Mouse (Mus musculus): ENCODE results near the gene Hcfc2.

The Hcfc2 gene

DNA sequence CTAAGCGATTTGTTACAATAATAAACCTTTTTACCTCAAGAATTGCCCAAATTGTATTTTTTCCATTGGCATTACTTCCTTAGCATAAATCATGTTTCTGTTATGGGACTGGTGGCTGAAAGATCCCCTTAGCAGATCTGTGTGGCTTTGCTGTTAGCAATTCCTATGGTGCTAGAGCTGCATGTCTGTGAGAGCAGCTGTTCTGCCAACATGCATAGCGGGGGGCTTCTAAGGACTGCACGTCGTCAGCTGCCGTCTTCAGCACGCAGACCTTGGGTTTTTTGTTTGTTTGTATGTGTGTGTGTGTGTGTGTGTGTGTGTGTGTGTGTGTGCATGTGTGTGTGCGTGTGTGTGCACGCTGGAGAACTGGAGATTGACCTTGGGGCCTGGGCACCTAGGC, 45.4 kb downstream of the Hcfc2 start:
- DNase-seq (ENCODE audit: low read depth, low spot score) = no peak

DNA sequence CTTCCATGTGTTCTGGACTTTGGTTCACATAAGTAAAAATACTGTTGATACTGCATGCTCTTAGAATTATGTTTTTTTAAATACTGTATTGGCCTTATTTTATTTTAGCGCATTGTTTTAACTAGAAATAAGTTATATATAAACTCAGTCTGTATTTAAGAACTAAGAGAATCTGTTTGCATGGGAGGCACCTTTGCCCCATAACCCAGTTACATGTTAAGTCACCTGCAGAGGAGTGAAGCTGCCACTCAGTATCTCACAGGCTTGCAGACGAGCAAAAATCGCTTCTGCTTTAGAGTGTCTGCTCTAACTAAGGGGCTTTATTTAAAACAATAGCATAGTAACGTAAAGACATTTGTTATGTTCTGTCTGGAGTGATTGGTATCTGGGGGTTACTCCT, 45.9 kb downstream of the Hcfc2 start:
- DNase-seq (ENCODE audit: low read depth, low spot score) = no peak

DNA sequence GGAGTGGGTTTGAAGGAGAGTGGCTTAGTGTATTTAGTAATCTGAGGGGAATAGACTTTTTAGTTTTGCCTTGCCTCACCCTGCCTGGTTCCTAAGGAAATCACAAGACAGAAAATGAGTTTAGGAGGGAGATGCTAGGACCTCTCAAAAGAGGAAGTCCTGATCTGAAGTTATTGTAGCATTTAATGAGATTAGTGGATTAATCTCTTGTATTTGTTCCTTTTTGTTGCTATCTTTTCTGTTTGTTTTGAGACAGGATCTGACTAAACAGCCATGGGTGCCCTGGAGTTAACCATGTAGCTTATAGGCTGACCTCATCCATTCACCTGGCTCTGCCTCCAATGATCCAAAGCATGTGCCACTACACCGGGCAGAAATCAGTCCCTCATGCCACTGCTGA, 46.6 kb downstream of the Hcfc2 start:
- DNase-seq (ENCODE audit: low read depth, low spot score) = no peak

DNA sequence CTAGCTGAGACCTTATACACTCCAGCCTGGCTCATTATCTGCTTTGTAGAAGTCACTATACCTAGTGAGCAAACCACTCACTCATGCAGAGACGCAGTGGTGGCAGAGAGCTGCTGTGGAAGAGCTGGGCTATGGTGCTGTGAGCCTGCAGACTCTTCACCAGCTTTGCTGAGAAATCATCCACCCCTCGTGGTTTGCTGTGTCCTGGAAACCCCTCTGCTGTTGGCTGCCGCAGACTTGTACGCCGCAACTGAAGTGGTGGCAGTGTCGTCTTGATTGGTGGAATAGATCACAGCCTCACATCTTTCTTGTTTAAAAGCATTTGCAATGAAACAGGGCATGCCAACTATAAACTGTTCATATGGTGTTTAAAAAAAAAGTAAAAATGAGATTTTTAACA, 48.3 kb downstream of the Hcfc2 start:
- no peak for DNase-seq (ENCODE audit: low read depth, low spot score)

DNA sequence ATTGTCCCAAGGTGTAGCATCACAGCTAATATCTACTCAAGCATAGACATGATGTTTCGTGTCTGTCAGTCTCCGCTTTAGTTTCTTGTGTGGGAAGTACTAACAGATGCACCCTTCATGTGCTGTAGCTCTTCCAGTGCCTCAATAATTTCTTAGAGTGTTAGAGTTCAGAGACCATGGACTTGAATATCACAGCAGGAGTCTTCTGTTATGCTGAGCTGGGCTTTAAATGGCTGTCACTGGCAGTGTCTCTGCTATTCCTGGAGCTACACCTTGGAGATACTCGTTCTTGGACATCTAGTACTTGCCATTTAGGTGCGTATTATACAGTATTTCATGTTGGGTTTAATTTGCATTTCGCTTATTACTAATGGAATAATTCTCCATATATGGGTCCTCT, 49.3 kb downstream of the Hcfc2 start:
- no peak for DNase-seq (ENCODE audit: low read depth, low spot score)

DNA sequence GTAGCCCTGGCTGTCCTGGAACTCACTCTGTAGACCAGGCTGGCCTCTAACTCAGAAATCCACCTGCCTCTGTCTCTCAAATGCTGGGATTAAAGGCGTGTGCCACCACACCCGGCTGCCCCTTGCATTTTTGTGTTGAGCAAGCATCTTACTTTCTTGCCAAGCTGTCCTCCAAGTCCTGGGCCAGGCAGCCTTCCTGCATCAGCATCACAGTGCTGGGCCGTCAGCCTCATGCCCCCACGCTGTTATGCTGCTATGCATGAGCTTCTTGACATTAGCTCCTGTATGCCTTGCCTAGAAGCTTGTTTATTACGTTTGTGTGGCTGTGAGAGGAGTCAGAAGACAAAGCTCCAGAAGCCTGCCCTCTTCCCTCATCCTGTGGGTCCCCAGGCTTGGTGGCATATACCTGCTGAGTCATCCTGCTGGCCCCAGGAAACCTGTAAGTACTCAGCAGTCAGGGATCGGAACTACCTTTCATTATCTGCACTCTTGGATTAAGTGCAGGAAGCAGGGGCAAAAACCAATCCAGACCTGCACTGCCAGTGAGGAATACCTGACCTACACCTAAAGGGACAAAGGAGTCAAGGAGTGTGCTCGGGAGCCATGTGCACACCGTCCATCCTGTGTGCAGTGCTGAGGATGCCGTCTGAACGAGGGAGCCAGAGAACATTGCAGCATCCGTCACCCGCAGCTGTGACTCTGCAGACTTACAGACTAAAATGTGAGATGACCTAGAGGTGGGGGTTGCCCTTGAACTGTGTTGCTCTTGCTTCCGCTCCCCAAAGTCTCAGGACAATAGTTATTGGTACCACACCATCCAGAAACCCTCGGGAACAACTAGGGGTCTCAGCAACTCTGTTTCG, 51.3 kb downstream of the Hcfc2 start:
- no peak for DNase-seq (ENCODE audit: low read depth, low spot score)

DNA sequence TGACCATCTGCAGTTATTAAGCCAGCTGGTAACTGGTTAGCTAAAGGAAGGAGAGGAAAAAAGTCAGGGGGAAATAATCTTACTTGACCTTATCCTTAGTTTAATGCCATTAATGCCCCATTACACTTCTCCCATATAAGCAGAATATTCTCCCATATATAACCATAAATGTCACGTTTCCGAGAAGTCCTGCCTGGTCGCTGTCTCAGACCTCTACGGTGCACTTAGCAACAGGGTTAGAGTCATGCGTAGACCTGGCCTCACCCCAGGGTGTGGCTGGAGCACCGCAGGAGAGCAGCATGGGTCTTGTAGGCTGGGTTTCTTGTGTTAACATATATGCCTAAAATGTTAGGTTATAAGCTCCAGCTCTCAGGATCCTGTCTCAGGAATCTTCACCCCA, 54.8 kb downstream of the Hcfc2 start:
- no peak for DNase-seq (ENCODE audit: low read depth, low spot score)

DNA sequence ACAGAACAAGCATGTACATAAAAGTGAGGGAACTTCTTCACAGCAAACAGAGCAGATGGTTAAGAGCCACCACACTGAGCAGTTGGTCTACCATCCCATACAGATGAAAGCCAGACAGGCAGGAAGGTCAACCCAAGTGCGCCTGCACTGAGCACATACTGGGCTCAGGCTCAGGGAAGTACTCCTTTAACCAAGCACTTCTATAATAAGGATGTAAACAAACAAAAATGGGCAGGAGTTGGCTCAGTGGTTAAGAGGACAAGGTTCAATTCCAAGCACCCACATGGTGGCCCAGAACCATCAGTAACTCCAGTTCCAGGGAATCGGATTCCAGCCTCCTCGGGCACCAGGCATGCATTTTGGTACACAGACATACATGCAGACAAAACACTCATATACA, 57.0 kb downstream of the Hcfc2 start:
- DNase-seq (ENCODE audit: low read depth, low spot score) = no peak

DNA sequence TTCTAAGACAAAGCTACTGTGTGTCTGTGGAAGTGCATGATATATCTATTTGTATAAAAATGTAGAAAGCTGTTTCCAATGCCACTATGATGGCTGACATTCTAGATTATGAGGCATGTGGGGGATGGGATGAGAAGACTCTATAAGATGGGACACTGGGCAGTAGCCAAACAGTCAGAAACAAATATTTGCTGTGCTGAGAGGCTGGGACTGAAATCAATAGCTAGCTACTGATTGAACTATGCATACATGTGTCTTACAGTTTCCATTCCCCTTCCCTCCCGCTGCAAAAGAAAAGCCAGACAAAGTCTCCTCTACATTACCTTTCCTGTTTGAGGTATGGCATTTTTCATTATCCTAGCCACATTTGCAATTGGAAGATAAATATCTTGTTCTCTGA, 58.7 kb downstream of the Hcfc2 start:
- DNase-seq (ENCODE audit: low read depth, low spot score) = no peak

DNA sequence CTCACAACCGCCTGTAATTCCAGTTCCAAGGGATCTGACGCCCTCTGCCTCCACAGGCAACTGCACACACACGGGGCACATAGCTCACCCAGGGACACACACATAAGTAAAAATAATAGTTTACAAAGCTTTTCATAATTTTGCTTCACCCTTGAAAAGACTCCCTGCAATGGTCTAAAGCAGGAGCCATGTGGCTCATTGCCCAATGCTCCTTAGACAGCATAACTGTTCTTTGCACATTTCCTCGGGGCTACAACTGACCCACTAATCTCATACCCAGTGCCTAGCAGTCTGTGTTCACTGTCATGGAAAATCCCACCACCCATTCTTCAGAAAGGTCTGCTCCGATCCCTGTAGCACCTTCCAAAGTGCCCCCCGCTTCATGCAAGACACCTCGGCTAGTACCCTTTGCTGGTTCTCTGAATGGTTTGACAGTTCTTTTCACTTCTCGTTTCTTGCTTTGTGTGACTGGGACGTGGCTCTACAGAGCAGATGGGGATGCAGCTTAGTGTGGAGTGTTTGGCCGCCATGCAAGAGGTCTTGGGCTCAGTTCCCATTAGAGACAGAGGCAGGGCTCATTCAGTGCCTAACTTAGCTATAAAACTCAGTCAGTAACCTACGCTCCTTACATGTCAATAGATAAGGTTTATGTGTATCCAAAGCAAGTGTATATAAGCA, 59.4 kb downstream of the Hcfc2 start:
- DNase-seq (ENCODE audit: low read depth, low spot score) = no peak

DNA sequence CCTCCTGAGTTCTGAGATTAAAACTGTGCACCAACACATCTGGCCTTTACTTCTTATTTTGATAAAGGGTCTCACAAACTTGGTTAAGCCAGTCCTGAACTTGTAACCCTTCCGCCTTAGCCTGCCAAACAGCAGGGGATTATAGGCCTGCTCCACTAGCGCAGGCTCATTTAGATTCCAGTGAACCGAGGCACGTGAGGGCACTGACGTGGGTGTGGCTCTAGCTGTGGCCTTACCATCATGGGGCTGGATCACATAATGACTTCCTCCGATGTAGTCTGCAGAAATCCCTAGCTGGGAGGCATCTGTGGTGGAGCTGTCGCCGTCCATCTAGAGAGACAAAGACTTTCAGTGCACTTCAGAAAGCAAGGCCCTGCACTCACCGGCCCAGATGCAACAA, 60.5 kb downstream of the Hcfc2 start:
- DNase-seq (ENCODE audit: low read depth, low spot score) = no peak

DNA sequence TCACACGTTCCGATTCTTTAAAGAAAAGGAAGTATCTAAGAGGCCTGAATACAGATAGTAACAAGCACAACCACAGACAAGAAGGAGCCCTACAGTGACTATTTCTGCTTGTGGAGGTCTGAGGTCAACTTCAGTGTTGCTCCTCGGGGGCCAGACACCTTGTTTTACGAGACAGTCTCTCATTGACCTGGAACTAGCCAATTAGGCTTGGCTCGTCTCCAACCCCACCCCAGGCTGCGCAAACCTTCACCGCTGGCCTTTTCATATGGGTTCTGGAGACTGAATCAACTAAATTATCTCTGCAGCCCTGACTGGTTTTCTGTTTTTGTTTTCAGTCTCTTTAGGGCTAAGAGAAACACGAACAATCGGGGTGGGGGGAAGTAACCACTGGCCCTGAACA, 61.4 kb downstream of the Hcfc2 start:
- DNase-seq (ENCODE audit: low read depth, low spot score) = no peak

DNA sequence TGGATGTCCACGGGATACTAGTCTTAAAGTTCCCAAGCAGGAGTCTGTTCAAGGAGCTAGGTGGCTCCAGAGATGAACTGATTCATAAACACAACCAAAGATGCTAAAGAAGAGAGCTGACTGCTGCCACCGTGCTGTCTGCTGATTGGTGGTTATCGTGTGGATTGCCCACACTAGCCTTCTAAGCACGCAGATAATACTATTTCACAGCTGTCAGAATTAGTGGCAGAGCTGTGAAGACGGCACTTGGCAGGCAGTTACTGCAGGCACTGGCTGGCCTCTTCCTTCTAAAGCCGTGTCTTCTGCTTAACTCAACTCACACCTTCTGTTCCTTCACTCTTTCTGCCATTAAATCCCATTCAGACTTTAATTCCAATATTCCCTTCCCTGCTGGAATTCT, 62.4 kb downstream of the Hcfc2 start:
- no peak for DNase-seq (ENCODE audit: low read depth, low spot score)

DNA sequence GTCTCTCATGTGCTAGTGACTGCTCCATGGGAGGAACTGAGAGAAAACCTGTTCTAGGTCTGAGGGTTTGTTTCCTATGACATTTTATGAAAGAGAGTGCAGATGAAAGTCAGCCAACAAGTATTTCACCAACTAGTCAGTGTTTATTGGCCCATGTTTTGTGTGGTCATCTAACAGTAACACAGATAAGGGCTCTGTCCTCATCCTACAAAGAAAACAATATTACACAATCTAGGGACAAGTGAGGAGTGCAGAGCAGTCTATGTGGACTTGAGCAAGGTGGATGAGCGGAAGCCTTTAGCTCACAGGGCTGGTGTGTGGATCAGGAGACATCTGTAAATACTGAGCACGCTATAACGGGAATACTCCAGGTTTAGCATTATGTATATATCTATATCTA, 62.9 kb downstream of the Hcfc2 start:
- no peak for DNase-seq (ENCODE audit: low read depth, low spot score)

DNA sequence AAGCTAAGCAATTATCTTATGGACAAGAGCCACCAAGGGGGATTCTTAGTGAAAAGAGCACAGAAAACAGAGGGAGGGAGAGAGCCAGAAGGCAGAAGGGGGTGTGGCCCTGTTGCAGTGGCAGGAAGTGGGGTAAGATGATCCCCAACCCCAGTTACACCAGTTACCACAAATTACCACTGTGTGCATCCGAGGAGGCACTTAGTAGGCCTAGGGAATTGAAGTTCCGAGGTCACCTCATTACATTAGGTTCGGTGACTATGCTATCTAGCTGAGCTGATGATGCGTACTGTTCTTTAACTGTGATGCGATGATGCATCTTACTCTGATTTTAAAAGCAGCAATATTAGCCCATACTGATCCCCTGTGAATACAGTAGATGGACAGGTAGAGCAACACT, 63.7 kb downstream of the Hcfc2 start:
- DNase-seq (ENCODE audit: low read depth, low spot score) = no peak

DNA sequence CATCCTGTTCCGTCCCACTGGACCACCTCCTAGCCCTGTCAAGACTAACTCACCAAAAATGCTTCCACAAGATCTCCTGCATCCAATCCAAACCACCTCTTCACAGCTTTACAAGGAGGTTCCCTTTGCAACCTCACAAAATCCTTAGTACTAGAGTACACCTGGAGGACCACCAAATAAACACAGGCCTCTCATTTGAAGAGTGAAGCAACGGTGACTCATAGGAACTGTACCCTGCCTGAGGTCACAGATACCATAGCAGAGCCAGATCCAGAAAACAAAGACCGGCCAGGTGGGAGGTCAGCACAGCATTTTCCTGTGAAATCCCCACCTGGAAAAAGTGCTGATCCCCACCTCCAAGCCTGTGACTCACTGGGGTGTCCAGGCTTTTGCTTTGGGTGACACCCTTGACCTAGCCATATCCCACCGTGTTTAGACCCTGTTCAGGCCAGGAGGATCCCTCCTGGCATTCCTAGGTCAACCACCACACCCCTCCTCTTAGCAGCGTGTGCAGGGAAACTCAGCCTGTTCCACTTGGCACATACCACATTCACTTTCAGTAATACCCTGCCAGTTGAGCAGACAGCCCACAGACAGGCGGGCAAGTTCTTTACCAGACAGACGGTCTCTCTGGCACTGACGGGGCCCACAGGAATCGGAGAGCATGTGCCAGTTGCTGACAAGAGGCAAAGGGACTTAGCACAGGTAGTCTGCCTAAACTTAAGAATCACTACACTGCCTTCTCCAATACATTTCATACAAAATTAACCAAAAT, 65.3 kb downstream of the Hcfc2 start:
- DNase-seq (ENCODE audit: low read depth, low spot score) = no peak

DNA sequence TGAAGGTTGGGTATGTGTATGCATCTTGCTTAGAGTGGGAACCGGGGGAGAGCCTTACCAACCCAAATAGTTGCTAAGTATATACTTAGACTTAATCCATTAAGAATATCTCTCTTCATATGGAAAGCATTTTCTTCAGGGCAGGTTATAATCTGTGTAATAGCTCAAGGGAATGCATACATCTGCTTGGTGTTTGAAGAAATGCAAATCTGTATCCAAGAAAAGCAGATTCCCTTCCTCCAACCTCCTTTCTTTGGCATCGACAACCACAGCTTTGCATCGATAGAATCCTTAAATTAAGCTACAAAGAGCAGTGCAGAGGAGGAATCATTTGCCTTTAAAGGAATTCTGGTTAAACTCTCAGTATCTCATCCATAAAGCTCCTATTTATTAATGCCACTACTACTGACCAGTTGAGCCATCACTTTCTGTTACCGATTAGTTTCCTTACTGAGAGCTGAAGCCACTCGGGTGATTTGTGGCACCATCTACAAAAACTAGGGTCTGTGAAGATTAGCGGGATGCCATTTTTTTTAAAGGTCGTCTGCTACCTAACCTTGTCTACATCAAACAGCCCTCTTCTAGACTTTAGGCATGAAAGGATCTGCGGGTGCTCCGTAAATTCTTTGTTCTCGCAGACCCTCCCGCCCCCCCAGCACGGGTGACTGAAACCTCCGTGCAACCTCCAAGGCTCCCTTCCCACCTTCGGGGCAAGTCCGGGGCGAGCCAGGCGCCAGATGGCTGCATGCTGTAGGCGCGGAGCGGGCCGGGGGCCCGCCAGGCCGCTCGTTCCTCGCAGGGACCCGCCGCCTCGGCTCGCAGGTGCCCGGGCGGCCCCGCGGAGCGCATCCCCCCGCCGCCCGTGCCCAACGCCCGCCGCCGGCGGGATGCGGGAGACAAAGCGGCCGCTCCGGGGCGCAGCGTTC, 67.1 kb downstream of the Hcfc2 start:
- no peak for DNase-seq (ENCODE audit: low read depth, low spot score)

DNA sequence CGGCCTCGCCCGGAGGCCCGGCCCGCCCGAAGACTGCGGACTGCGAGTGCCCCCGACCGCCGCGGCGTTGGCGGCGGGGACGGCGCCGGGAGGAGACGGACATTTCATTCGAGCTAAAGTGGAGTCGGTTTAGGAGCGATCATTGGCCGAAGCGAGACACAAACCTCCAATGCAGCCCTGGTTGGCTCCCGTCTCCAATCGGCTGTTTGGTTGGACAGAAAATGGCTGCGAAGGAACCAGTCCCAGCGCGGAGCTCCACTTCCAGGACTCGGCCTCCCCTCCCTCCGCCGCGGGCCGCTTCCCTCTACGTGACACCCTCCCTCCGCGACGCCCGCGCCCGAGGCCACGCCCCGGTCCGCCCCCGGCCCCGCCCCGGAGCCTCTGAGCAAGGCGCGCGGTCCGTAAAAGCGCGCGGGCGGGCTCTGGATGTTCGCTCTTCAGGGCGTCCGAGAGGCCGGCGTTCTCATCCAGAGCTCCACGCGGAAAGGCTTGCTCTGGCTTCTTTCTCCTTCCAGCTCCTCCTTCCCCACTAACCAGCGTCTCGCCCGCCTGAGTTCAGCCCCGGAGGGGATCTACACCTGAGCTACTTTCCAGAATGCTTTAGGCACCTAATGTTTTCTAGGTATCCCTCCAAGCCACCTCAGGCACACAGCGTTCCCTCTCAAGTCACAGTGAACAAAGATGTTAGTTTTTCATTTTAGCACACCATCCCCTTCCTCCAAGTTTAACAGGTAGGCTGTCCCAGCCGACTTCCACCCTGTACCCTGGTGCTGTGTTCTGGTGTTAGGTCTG, 68.1 kb downstream of the Hcfc2 start, which contains the start of gene Nfyb:
Gene Nfyb (minus strand): TSS at position 305 of the 792 bp plus-strand sequence.
- DNase-seq (ENCODE audit: low read depth, low spot score) = peak; percentile 96

DNA sequence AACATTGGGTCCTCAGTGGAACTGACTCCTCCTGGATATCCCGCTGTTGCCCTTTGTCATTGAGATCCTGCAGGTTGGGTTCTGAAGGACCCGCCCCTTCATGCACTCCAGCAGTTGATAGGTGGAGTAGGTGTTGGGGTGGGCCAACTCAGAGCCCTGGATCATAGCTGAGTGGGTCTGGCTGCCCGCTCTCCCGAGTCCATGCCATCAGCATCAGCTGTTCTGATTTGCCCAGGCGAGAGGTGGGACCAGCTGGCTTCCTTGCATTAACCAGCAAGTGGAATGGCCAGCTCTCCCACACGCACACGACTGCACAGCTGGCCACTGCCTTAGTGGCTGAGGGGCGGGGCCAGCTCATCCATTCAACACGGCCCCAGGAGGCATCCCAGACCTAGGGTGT, 72.9 kb downstream of the Hcfc2 start:
- no peak for DNase-seq (ENCODE audit: low read depth, low spot score)

DNA sequence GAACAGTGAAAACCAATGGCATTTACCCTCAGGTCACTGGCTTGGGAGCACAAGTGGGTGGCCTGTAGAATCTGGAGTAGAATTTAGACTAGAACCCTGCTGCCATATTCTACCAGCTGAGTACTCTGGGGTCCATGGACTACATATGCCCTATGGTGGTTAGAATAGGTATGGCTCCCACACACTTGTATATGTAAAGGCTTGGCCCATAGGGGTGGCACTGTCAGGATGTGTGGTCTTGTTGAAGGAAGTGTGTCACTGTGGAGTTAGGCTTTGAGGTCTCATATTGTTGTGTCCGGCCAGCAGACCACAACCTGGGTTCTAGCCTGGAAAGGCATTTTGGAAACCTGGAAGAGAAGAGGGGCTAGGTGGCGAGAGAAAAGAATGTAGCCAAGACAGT, 74.8 kb downstream of the Hcfc2 start:
- no peak for DNase-seq (ENCODE audit: low read depth, low spot score)
